Mouse (Mus musculus) neural tube, embryonic 15.5 days (tissue): ENCODE data around the gene Rae1. TPM values are rescaled to one million over a fixed set of nuclear protein-coding genes. Genes with fewer than 3 reads are reported as not detected.

ENCODE experiments used
- ATAC-seq: fragments of 200-750 bp; cut with Nextera tagmentation; 2 replicates; pipeline ENCODE4 v1.8.0; 2017; ENCODE audit warnings: mild to moderate bottlenecking, moderate TSS enrichment, moderate library complexity; ENCODE audit not compliant: low FRiP score
- H3K27ac ChIP-seq: fragments of 300-500 bp; sonication (generic); replicated peaks from 2 replicates; pipeline ENCODE4 v1.5.1; 2015; ENCODE audit warnings: mild to moderate bottlenecking, inconsistent platforms
- H3K27me3 ChIP-seq: fragments of 300-500 bp; sonication (generic); replicated peaks from 2 replicates; pipeline ENCODE4 v1.6.1; 2015; ENCODE audit warnings: inconsistent platforms
- H3K36me3 ChIP-seq: fragments of 300-500 bp; sonication (generic); 2 replicates; pipeline ENCODE4 v1.6.1; 2015; ENCODE audit warnings: inconsistent platforms
- H3K4me1 ChIP-seq: fragments of 300-500 bp; sonication (generic); 2 replicates; pipeline ENCODE4 v1.6.1; 2015; ENCODE audit warnings: inconsistent platforms
- H3K4me2 ChIP-seq: fragments of 300-500 bp; sonication (generic); 2 replicates; pipeline ENCODE4 v1.6.1; 2015; ENCODE audit warnings: inconsistent platforms, mild to moderate bottlenecking, moderate library complexity
- H3K4me3 ChIP-seq: fragments of 300-500 bp; sonication (generic); replicated peaks from 2 replicates; pipeline ENCODE4 v1.5.1; 2015; ENCODE audit warnings: mild to moderate bottlenecking, inconsistent platforms
- H3K9ac ChIP-seq: fragments of 300-500 bp; sonication (generic); replicated peaks from 2 replicates; pipeline ENCODE4 v1.6.1; 2015; ENCODE audit warnings: mild to moderate bottlenecking, inconsistent platforms
- H3K9me3 ChIP-seq: fragments of 300-500 bp; sonication (generic); replicated peaks from 2 replicates; pipeline ENCODE4 v1.6.1; 2016; ENCODE audit warnings: inconsistent platforms
- WGBS: fragments of 180-500 bp; shearing (Covaris S2); methylation state at CpG from one replicate; pipeline ENCODE4 v1.1.7; 2015; ENCODE audit warnings: mixed read lengths; 5-methylcytosine and 5-hydroxymethylcytosine counted together
- polyA plus RNA-seq: library from polyadenylated mRNA; unstranded; fragments of >200 nt; fragmentation: Nextera tagmentation; extraction: Ambion mirVana; gene quantifications from 2 replicates; pipeline ENCODE4 v1.2.1, GENCODE M21; 2015

Gene Rae1
- polyA plus RNA-seq, 1 experiment from 2014 or later, result 109 TPM

DNA sequence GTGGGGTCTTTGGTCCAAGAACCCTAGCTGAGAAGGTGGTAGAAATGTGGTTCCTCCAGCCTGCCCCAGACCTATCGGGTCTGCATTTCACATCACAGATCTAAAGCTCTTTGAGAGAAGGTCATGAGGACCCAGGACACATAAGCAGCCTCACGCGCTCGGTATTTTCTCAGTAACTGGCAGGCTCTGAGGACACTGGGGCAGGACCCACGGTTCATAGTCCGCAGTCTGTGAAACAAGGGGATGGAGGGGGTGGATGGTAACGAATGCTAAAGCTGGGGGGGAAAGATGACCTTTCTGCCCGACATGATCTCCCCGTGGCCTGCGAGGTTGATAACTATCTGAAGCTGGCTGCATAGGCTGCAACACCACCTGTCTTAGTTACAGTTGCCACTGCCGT lies 2.2 kb upstream of the Rae1 start:
- Histone ChIP-seq H3K4me1 (peaks cover 19% of the 10 kb centered on the region), H3K9me3 (no peaks in the 10 kb centered on the region), H3K27me3 (no peaks in the 10 kb centered on the region; the same call in 1 of the 2 replicates), H3K27ac (no peak overlapping the region), H3K4me3 (no peak overlapping the region), H3K36me3 (peaks cover 5% of the 10 kb centered on the region; the same call in 1 of the 2 replicates), H3K9ac (no peak overlapping the region), H3K4me2 (no peak overlapping the region)
- 75% methylated on average over 11 of the region's 11 CpGs for WGBS
- ATAC-seq, result no peak

DNA sequence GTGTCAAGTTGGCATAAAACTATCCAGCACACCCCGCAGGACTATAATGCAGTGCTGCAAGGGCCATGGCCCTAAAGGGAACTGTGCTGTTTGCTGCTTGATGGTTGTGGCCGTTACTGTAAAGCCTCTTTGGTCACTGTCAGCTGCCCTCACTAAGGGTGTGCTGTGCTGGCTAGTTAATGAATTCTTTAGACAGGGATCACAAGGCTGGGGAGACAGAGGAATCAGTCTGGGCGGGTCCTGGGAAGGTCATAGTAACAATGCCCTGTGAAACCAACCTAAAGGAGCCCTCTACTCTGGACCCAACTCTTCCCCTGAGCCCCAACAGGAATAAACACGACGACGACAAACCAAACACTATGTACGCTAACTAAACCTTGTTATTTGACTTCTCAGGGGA lies 1.4 kb upstream of the Rae1 start:
- Histone ChIP-seq H3K27me3 (no peaks in the 10 kb centered on the region; the same call in 1 of the 2 replicates), H3K9ac (no peak overlapping the region), H3K4me2 (no peak overlapping the region), H3K9me3 (no peaks in the 10 kb centered on the region), H3K4me3 (no peak overlapping the region), H3K36me3 (peaks cover 12% of the 10 kb centered on the region), H3K27ac (no peak overlapping the region), H3K4me1 (peaks cover 19% of the 10 kb centered on the region)
- ATAC-seq, result no peak
- 63% methylated on average over 7 of the region's 7 CpGs for WGBS

DNA sequence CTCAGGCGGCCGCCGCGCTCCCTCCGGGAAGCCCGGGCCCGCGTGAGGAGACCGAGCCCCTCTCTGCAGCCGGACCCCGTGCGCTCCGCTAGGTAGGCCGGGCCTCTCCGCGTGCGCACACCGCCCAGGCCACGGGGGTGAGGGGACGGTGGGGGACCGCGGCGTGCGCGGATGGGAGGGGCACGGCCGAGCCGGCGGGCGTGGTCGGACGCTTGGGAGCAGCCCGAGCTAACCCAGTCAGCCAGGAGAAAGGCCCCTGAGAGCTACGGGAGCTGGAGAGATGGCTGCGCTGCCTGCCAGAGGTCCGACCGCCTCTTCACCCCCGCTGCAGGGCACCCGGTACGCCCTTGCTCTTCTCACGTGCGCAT lies 352 bp downstream of the Rae1 start:
- H3K4me1 ChIP-seq, result peaks cover 19% of the 10 kb centered on the region
- H3K27me3 ChIP-seq, result no peaks in the 10 kb centered on the region; the same call in 1 of the 2 replicates
- no peaks in the 10 kb centered on the region for H3K9me3 ChIP-seq
- peak; percentile 86 for ATAC-seq
- H3K4me2 ChIP-seq, result peak overlapping the region; percentile 92
- peak overlapping the region; percentile 84 for H3K27ac ChIP-seq
- peak overlapping the region; percentile 76 for H3K4me3 ChIP-seq
- WGBS, result under 1% methylated on average over 42 of the region's 42 CpGs
- peaks cover 30% of the 10 kb centered on the region for H3K36me3 ChIP-seq
- peak overlapping the region; percentile 75 for H3K9ac ChIP-seq

DNA sequence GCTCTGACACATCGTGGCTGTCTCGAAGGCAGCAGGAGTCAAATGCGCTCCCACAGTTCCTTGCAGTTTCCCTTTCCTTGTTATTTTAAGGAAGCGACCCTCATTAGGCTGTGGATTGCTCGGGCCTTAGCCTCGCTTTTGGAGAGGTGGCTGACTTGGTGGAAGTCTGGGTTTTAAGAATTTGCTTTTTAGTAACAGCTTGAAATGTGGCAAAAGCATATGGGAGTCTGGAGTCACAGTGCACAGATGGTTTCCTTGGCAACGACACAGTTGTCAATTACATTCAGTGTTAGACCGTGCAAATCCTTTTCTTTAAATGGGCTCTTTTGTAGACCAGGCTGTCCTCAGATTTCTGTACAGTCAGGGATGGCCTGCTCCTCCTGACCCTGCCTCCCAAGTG lies 1.0 kb downstream of the Rae1 start:
- H3K9me3 ChIP-seq, result no peaks in the 10 kb centered on the region
- peaks cover 34% of the 10 kb centered on the region for H3K36me3 ChIP-seq
- peak overlapping the region; percentile 75 for H3K9ac ChIP-seq
- H3K4me2 ChIP-seq, result peak overlapping the region; percentile 92
- peaks cover 19% of the 10 kb centered on the region for H3K4me1 ChIP-seq
- peak overlapping the region; percentile 76 for H3K4me3 ChIP-seq
- WGBS, result 20% methylated on average over 8 of the region's 8 CpGs
- H3K27ac ChIP-seq, result peak overlapping the region; percentile 84
- ATAC-seq, result no peak
- H3K27me3 ChIP-seq, result no peaks in the 10 kb centered on the region; the same call in 1 of the 2 replicates

DNA sequence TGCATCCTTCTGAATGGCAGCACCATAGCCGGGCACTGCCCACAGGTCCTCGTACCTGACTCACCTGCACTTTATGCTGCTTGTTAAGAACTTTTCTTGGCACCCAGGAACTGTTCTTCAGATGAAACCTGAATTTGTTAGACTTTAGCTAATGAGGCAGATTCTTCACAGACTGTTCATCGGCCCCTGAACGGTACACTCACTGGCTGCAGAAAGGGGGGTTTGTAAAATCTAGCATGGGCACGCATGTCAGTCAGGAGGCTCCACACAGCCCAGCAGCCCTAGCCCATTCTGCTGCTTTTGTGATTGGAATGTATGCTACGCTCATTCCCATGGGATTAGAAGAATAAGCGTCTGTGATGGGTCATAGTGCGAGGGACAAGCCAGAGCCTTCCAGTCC lies 3.8 kb downstream of the Rae1 start:
- WGBS, result 94% methylated on average over 8 of the region's 8 CpGs
- H3K4me2 ChIP-seq, result no peak overlapping the region
- H3K9me3 ChIP-seq, result no peaks in the 10 kb centered on the region
- H3K9ac ChIP-seq, result no peak overlapping the region
- no peak for ATAC-seq
- no peak overlapping the region for H3K4me3 ChIP-seq
- peaks cover 19% of the 10 kb centered on the region for H3K4me1 ChIP-seq
- H3K27me3 ChIP-seq, result no peaks in the 10 kb centered on the region
- peaks cover 62% of the 10 kb centered on the region for H3K36me3 ChIP-seq
- no peak overlapping the region for H3K27ac ChIP-seq

DNA sequence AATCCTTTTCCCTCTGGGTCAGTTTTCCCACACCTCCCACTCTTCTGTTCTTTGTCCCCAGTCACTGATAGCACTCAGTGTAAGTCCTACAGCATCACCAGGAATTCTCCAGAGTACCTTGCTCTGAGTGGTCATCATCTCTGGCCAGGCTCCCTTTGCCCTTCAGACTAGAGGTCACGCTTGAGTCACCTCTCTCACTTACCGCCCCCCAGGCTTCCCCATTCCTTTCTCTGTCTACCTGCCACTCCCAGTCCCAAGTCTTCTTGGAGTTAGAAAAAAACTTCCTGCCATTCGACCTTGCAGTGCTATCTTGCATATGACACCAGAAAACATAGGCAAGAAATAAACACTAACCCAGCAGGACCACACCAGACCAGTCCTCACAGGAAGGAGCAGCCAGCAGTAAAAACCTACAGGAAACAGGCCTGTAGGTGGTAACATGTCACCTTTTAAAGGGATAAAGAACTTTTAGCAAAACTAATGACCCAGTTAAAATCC lies 10.4 kb downstream of the Rae1 start:
- WGBS, result 79% methylated on average over 3 of the region's 3 CpGs
- H3K27me3 ChIP-seq, result no peaks in the 10 kb centered on the region
- no peak overlapping the region for H3K27ac ChIP-seq
- H3K4me1 ChIP-seq, result no peaks in the 10 kb centered on the region
- ATAC-seq, result no peak
- H3K4me3 ChIP-seq, result no peak overlapping the region
- H3K9ac ChIP-seq, result no peak overlapping the region
- H3K9me3 ChIP-seq, result no peaks in the 10 kb centered on the region
- H3K4me2 ChIP-seq, result no peak overlapping the region
- peaks cover 97% of the 10 kb centered on the region for H3K36me3 ChIP-seq

DNA sequence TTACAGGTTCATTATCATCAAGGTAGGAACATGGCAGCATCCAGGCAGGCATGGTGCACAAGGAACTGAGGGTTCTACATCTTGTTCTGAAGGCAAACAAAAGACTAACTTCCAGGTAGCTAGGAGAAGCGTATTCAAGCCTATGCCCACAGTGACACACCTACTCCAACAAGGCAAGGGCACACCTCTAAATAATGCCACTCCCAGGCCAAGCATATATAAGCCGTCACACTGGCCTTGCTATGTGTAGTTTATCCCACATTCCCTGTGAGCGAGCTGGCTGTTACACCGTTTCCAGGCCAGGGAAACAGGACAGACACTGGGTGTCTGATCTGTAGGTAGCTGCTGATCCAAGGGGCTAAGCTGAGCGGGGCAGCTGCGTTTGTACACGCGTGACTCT lies 11.5 kb downstream of the Rae1 start:
- ATAC-seq, result no peak
- WGBS, result 96% methylated on average over 8 of the region's 8 CpGs
- H3K27ac ChIP-seq, result no peak overlapping the region
- H3K4me2 ChIP-seq, result no peak overlapping the region
- no peaks in the 10 kb centered on the region for H3K4me1 ChIP-seq
- no peaks in the 10 kb centered on the region for H3K27me3 ChIP-seq
- H3K4me3 ChIP-seq, result no peak overlapping the region
- H3K9ac ChIP-seq, result no peak overlapping the region
- H3K36me3 ChIP-seq, result peaks cover 97% of the 10 kb centered on the region
- H3K9me3 ChIP-seq, result no peaks in the 10 kb centered on the region

DNA sequence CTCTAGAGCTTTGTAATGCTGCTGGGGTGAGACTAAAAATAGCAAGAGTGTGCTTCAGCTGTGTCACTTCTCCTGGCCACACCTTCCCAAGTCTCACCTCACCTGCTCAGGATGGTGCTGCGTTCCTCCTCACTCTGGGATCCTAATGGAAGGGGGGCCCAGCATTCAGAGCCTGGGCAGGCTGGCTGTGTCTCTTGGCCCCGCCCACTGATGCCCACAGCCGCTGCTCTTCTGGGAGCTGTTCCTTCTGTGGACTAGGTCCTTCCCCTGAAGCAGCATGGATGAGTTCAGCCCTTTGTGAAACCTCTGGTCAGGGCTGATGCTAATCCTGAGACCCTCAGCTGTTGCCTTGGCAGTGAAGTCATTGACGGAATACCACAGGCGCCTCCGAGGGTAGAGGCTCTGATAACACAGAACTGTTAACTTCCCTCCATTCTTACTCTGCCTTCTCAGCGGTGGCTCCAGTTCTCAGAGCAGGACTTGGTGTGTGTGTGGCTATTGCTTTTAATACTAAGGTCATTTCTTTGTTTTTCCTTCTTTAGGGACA lies 14.9 kb downstream of the Rae1 start:
- Histone ChIP-seq H3K36me3 (peaks cover 64% of the 10 kb centered on the region), H3K9ac (no peak overlapping the region), H3K4me3 (no peak overlapping the region), H3K27ac (no peak overlapping the region), H3K4me1 (peaks cover 11% of the 10 kb centered on the region), H3K9me3 (no peaks in the 10 kb centered on the region), H3K4me2 (no peak overlapping the region), H3K27me3 (peaks cover 16% of the 10 kb centered on the region)
- WGBS, result 82% methylated on average over 7 of the region's 7 CpGs
- no peak for ATAC-seq

DNA sequence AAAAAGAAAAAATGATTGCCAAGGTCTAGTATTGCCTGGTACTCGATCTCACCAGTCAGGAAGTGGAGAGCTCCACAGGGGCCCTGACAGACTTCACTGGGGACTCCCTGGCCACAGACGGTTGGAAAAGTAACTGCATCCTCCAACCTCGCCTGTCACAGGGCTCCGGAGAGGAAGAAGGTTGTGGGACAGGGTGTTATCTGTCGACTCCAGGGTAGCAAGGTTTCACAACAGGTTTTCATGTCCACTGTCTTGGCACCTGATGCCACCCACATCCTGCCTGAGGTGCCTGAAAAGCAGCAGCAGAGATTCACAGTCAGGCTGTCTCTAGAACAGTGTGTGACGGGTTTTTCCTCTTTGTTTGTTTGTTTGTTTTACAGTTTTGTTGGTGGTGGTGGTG lies 18.0 kb downstream of the Rae1 start:
- Histone ChIP-seq H3K9ac (no peak overlapping the region), H3K27ac (no peak overlapping the region), H3K36me3 (peaks cover 32% of the 10 kb centered on the region), H3K9me3 (no peaks in the 10 kb centered on the region), H3K4me3 (no peak overlapping the region), H3K27me3 (peaks cover 28% of the 10 kb centered on the region), H3K4me2 (no peak overlapping the region), H3K4me1 (peaks cover 31% of the 10 kb centered on the region)
- no peak for ATAC-seq
- WGBS, result 54% methylated on average over 6 of the region's 6 CpGs

DNA sequence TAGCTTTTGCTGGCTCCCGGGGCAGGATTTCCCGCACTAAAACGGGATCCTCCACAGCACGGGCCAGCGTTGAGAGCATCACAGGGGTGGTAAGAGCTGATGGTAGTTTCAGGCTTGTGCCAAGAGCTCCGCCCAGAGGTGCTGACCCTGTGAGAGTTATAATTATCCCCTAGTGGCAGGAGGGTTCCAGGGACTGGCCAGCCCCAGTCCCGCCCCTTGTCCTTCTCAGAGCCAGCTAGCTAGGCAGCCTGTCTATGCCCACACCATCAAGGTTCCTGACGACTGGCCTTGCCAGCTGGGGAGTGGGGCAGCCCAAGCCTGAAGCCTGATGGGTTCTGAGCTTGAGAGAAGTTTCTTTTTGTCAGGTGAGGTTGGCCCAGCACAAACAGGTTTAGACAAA lies 18.7 kb downstream of the Rae1 start:
- H3K36me3 ChIP-seq, result peaks cover 25% of the 10 kb centered on the region

DNA sequence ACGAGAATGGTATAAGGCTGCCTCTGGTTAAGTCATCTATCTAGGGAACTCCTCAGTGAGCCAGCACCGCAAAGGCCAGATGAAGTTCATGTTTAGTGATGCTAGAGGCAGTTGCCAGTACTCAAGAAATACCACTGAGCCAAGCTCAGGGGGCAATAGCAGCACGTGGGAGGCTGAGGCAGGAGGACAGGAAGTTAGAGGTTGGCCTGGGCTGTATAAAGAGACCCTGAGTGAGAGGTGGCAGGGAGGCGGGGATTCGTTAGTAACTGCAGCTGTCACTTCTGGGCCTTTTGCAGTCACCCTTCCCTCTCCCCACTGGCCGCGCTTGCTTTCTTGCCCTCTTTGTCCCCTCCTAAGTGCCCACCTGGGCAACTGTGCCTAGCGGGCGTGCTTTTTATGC lies 19.4 kb downstream of the Rae1 start:
- Histone ChIP-seq H3K36me3 (peaks cover 18% of the 10 kb centered on the region), H3K4me1 (peaks cover 44% of the 10 kb centered on the region), H3K27me3 (peaks cover 28% of the 10 kb centered on the region), H3K9ac (peak overlapping the region; percentile 14; the same call in 1 of the 2 replicates), H3K27ac (no peak overlapping the region), H3K4me3 (peak overlapping the region; percentile 44), H3K9me3 (no peaks in the 10 kb centered on the region), H3K4me2 (peak overlapping the region; percentile 92)
- whole genome bisulfite sequencing, result 12% methylated on average over 9 of the region's 9 CpGs
- no peak for ATAC-seq

More for the DNA sequence above, 18.7 kb downstream of the Rae1 start:
- Histone ChIP-seq H3K9ac (no peak overlapping the region), H3K9me3 (no peaks in the 10 kb centered on the region), H3K4me1 (peaks cover 37% of the 10 kb centered on the region), H3K27ac (no peak overlapping the region), H3K4me3 (no peak overlapping the region), H3K4me2 (no peak overlapping the region), H3K27me3 (peaks cover 28% of the 10 kb centered on the region)
- 18% methylated on average over 8 of the region's 8 CpGs for WGBS
- no peak for ATAC-seq

DNA sequence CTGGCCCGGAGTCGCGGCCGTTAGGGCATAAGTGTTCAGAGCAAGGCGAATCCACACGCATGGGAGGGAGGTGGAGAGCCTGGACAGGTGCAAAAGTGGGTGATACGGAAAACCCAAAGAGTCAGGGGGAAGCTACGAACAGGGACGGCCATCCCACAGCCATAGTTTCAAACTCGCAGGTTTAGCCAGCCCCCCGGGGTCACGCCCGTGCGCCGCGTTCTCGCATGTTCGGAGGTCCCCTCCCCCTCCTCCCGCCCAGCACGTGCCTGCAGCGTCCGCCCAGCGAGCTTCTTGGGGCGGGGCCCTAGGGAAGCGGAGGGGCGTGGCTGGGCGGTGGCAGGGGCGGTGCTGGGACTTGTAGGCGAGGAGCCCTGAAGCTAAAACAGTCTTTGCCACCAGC lies 19.9 kb downstream of the Rae1 start:
- Histone ChIP-seq H3K27me3 (peaks cover 28% of the 10 kb centered on the region), H3K36me3 (peaks cover 14% of the 10 kb centered on the region), H3K9me3 (no peaks in the 10 kb centered on the region), H3K4me2 (peak overlapping the region; percentile 92), H3K9ac (peak overlapping the region; percentile 14; the same call in 1 of the 2 replicates), H3K27ac (no peak overlapping the region), H3K4me3 (peak overlapping the region; percentile 44), H3K4me1 (peaks cover 49% of the 10 kb centered on the region)
- 0% methylated on average over 26 of the region's 29 CpGs for WGBS
- peak; percentile 58 for ATAC-seq
